Mouse (Mus musculus) monocyte, adult 2 months (primary cell): ENCODE measurements around the gene Gdpd5.
A peak's percentile ranks its signal among the peaks of the same experiment; 100 is the strongest.

Experiments
- DNase-seq, 2 experiments: peaks; one replicate each; pipeline ENCODE4 v3.0.0; 2022; ENCODE audit warnings: low spot score in 2 of 2, low read depth in 1 of 2

Gene Gdpd5

DNA sequence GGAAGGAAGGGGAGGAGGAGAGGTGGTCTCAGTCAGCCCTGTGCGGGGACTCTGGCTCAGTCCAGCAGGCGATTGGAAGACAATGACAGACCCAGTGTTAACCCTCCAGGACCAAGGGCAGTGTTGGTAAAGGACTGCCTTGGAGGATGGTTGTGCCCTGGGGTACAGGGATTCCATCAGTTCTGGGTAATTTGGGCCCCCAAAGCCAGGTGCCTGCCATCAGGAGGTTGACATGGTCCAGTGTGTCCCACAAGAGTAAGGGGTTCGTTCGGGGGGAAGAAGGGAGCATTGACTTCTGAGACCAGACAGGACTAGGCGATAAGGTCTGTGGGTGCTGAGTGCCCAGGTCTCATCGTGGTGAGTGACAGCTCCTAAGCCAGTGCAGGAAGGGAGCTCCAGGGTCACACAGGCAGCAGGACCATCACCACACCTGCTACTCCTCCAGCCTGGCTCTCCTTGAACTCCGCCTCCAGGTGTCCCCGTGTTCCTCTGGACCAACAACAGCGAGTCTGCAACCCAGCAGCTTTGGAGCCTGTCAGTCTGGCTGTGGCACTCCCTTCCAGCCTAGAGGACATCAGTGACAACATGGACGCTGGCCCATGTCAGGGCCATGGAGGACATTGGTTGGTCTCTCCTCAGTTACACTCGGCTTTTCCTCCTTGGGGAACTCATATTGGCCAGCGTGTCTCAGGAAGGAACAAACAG is 23.0 kb downstream of the Gdpd5 start:
- no peak for DNase-seq

DNA sequence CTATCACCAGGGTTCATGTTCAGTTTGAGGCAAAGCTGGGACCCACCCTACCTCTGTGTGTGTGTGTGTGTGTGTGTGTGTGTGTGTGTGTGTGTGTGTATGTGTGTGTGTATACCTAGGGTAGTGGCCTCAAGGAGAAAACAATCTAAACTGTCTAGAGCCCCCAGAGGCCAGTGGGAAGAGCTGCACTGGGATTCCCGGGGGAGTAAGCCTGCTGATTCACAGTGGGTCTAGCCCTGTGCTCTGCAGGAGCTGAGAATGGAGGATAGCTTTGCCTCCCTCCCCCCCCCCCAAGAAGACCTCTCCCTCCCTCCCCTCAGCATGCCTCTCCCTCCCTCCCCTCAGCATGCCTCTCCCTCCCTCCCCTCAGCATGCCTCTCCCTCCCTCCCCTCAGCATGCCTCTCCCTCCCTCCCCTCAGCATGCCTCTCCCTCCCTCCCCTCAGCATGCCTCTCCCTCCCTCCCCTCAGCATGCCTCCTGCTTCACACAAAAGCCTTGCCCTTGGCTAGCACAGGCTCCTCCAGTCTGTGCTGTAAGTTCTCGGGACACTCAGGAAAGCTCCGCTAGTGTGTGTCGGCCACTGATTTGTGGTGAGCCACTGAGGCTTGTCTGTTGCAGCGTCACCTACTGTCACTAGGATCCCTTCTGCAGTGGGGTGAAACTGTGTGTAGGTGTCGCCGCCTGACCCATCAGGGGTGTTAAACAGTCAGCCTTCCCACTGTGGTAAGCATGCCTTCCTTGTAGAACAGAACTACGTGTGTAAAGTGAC is 24.4 kb downstream of the Gdpd5 start:
- DNase-seq, result no peak

DNA sequence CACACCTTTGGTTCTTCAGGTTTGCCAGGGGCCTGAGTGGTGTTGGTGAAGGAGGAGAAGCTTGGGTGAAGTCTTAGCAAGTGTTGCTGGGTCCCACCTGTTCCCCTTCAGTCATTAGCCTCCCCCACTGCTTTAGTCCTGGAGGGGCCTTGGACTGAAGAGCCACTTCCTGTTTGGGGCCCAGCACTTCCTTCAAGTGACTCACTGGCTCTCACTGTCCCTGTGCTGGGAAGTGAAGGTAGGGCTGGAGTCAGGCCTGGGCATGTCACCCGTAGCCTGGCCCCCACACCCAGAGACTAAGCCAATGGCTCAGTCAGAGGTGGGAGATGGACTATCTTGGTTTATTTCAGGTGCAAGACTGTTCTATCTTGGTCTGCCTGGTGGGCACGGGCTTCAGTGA is 26.4 kb downstream of the Gdpd5 start:
- DNase-seq, result no peak

DNA sequence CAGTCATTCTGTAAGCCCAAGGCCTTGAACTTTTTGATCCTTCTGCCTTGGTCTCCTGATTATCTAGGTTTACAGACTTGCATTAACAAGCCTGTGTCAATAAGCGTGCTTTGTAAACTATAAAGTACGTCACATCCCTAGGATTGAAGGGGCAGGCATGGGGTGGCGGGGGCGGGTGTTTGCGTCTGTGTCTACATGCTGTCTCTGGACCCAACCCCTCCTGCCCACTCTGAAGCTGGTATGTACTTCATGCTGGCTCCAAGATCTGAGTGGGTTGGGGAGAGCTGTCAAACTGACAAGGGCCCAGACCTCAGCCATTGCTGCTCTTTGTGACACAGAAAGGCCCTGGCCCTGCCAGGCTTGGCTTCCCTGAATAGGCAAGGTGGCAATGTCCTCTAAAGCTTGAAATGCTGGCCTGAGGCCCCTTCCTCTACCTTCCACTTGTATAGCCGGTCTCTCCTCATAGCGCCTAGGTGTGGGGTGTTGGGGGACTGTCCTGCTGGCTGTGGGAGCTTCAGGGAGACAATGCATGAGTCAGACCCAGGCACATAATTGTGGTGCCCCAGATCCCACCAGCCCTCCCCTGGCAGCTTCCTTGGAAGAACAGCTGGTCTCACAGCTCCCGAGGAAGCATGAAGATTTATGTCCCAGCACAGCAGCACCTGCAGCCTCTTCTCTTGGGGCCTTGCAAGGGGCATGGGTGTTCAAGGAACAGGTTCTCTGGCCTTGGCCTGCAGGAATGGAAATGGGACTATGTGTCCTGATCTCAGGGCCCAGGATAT is 28.4 kb downstream of the Gdpd5 start:
- no peak for DNase-seq

DNA sequence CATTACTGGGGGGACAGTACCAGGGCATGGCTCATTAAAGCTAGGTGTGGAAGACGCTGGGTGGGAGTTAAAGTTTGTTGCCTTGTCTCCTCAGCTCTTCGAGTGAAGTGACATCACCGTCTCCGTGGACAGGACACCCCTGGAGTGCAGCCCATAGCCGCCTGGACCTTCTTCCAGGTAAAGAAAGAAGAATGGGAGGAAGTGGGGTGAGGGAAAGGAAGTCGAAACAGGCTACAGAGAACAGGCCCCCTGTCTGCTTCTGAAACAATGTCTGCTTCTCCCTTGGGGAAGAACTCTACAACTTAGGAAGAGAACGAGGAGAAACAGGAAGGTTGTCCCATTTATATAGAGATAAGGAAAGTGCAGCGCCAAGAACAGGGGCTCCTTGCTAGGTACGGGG is 29.1 kb downstream of the Gdpd5 start:
- no peak for DNase-seq

DNA sequence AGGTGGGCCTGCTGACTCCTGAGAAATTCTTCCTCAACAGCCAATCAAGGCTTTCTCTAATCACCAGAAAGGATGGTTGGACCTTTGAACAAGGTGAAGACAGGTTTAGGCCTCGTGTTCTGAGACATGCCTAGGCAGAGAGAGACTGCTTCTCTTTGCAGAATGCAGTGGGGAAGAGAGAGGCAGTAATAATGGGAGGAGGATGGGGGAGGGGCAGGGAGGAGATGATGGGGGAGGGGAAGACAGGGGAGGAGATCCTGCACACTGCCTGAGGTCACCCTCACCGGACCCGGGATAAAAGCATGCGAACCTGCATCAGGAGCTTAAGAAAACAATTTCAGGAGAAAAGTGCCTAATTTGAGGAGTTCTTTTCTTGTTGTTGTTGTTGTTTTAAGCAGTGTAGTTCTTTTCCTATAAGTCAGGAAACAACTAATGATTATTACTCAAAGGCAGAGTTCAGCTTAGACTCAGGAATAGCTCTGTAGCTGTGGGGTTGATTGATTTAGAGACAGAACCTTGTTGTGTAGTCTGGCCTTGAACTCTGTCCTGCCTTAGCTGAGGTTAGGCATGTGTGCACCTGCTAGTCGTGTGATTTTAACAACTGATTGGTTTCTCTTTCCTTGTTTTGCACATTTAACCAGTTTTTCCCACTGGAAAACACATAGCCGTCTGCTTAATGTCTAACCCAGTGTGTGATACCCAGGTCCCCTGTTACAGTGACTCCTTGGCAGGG is 30.0 kb downstream of the Gdpd5 start:
- DNase-seq, result no peak

DNA sequence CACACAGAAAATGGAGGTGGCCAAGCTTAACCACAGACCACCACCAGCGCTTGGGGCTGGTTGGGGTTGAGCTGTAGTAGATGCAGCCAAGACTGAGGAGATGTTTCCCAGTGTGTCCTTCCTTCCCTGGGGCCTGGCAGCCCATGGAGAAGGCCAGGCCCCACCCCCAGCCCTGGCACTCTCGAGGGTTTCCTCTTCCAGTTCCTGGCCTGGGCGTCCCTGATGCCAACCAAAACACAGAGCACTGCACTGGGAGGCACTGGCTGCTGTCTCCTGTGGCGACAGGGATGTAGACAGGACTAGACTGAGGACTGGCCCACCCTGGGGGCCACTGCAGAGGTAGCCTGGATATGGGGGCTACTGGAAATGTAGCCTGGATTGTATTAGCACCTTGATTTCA is 33.8 kb downstream of the Gdpd5 start:
- no peak for DNase-seq

DNA sequence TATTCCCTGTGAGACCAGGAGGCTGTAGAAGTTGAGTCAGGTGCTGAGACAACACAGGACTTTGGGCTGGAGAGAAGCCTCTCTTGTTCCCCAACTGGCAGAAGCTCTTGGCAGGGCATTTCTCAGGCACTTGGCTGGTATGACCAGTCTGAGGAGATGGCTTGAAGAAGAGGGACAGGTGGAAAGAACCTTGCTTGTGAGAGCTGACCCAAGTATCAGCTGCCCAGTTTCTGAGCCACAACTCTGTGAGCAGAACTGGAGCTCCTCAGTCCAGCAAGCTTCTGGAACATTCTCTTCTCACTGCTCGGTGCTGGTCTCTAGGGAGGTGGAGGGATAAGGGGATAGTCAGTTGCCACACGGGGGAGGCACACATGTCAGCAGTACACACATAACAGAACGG is 38.1 kb downstream of the Gdpd5 start:
- no peak for DNase-seq

DNA sequence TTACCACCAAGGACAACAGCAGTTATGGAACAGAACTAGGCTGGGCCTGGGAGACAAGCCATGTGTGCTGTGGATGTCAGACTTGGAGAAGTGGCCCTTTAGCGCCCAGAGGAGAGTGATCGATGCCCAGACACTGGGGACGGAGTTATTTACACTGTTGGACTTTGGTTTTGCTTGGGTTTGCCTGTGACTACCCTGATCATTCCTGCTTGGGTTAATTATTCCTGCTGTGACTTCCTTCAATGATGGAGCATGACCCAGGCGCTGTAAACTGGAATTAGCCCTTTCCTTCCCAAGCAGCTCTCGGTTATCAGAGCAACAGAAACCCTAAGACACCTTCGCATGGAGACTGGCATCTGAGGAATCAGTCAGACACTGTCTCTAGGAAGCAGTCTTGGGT is 39.8 kb downstream of the Gdpd5 start:
- no peak for DNase-seq

DNA sequence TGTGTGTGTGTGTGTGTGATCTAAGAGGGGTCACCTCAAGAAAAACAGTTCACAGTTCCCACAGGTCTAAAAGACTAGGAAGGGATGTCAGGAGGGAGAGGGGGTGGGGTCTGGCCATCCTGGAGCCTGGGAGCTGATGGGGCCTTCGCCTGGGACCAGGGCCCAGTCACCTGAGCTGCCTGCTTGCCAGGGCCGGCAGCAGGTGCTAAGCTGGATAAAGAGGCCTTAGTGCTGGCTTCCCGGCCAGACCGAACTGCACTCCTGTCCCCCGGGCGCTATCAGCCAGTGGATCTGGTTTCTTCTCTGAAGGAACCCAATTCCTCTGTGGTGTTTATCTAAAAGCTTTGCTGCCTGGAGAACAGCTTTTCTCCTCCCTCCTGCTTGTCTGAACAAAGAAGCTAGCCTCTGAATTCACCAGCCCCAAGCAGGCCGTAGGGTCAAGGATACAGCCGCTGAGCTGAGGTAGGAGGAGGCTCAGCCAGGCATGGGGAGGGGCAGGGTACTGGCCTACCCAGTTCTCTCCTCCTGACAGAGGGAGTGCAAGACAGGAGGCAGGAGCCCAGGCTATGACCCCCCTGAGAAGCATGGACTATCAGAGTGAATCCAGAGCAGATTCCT is 43.4 kb downstream of the Gdpd5 start:
- no peak for DNase-seq

DNA sequence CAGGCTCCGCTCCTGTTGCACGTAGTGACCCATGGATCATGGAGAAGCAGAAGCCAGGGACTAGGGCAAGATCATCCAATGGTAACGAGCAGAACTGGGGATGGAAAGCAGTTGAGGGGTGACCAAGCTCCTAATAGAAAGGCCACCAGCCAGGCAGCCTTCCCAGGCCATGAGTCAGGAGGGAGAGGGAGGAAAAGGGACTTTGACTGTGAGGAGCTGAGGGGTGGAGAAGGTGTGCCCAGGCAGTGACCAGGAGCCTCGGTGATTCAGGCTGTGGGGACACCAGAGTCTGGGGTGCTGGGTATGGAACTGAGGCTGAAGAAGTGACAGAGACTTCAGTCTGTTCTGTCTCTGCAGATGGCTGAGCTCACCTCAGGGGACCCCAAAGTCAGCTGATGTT is 44.5 kb downstream of the Gdpd5 start:
- no peak for DNase-seq

DNA sequence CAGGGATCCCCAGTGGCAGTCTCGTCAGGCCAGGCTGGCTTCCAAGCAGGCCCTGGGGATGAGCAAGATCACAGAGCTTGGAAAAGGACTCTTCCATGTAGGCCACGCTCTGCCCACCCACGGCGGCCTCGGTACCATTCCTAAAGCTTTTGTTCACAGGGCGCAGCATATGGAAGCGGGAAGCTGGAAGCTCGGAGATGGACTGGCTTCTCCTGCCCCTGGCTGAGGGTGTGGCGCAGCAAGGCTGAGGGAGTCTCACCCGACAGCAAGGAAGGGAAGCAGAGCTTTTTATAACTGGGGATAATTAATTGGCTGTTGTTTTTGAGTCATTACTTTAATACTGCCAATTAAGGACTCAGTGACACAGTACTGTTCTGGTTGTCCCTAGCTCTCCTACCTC is 45.8 kb downstream of the Gdpd5 start:
- DNase-seq, result no peak

DNA sequence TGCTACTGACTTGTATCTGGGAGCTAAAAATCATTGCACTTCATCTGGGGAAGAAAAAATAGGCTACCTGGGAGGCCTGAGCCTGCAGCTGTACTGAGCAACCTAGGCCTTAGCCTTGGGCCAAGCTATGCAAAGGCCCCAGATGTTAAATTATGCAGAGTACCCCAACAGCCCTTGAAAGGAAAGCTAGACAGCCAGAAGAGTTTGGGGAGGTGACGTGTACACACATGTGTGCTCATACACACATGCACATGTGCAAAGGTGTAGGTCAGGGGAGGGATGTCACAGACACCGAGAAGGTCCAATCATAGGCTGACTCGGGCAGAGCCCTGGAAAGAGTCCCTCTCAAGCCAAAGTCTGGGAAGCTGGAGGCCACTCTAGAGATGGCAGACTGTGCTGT is 46.8 kb downstream of the Gdpd5 start:
- DNase-seq, result no peak

DNA sequence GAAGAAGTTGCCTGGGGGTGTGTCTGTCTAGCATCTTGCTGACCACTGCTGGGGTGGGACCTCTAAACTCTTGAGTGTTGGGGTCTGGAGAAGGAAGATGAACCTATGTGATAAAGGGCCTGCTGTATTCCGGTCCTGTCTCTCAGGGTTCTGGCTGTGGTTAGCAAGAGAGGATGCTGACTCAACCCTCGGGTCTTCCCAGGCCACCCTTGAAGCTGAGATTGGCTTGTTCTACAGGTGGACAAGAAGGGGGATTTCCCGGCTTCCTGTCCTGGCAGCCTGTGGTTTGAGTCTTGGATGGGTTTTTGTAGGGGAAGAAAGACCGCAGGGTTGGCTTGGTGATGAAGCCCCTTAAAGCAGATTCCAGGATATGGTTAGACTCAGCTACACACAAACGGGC is 47.6 kb downstream of the Gdpd5 start:
- no peak for DNase-seq

DNA sequence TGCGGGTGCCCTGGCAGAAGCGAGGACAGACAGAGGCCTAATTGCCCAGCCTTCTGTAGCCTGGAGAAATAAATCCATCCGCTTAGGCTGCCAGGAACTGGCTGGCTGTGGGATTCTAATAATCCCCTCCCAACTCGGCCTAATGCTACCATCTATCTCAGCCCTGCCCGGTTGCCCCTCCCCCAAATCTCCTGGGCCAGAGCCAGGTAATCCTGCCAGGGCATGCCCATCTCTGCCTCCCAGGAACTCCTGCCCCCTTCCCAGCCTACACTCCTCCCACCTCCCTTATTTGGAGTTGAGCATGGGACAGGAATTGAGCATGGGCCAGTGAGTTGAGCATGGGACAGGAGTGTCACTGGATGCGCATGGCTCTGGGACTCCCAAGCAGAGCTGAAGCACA is 48.6 kb downstream of the Gdpd5 start:
- DNase-seq, result no peak

DNA sequence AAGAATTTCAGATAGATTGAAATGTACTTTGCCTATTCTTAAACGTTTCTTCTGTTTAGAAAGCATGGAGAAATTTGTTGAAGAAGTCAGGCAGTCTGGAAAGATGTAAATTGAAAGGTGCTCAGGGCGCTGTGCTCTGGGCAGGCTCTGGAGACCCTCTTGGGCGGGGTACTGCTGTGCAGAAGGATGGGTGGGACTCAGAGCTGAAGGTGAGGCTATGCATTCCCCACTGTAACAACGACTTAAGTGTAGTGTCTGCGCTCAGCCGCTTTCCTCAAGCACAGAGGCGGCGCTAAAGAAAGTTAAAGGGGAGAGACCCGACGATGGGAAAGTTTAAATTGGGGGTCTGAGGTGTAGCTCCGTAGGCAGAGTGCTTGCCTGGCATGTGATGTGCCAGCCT is 49.0 kb downstream of the Gdpd5 start:
- DNase-seq, result no peak

DNA sequence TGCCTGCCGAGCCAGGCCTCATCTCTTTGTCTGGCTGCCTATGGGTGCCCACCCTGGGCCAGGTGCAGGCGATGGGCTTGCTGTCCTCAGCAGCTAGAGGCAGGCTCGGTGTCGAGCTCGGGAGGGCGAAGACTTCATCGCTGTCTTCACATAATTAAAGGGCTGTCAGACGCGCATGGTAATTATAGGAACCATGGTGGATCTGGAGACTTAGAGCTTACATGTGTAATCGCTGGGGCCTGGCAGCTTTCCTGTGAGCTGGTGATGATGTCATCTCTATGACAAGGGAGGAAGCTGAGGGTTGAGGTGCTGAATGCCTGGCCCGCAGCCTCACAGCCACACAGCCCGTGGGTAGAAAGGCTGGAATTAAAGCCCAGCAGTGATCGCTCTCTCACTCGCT is 51.0 kb downstream of the Gdpd5 start:
- no peak for DNase-seq

DNA sequence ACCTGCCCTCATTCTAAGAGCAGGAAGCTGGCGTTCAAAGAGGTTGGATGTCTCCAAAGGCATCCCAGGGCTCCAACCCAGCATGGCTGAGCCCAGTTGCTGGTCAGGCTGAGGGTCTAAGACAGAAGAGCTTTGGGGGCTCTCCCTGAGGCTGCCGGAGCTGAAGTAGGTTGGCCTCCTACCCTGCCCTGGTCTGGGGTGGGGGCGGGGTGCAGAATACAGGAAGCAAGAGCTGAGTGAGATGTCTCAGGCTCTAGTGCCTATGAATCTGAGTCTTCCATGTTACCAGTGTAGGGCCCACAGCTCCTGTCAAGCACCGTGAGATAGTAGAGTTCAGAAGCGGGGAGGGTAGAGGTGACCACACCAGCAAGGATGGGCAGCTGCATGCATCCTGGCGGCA is 51.6 kb downstream of the Gdpd5 start:
- no peak for DNase-seq

DNA sequence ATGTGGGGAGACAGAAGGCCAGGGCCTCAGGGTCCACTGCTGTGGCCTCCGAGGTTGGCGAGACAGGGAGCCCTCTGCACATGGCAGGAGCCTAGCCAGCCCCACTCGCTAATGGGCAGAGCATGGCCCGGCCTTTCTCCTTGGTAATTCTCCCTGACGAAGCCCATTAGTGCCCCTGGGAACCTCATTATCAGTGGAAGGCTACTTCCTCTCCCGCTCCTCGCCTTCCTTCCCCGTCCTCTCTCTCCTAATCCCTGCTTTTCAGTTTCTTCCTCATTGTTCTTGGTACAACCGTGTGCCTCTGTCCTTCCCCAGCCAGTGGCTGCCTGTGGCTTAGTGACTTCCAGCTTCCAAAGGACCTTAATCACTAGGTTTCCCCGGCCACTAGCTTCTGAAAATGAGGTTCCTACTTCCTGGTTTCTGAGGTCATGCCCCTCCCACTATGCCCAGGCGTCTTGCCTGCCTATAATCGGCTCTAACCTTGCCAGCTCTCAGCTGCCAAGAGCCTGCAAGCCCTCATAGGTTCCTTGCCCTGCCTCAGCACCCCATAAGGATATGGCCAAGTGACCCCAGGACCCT is 53.5 kb downstream of the Gdpd5 start:
- peak in 1 of 2 experiments; percentile 18 for DNase-seq

DNA sequence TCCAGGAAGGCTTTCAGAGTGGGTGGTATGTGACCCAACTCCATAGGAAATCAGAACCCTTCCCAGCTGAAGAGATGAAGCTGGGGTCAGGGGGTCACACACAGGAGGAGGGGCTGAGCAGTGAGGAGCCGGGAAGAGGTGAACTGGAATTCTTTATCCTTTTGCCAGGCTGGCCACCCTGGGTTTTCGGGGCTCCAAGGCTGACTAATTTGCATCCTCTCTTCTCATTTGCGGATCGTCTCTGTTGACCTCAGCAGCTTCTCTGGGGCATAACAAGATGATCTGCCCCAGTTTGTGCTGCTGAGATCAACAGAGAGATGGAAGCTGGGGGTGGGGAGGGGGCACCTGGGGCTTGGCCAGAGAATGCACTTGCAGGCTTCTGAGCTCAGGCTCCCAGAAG is 55.3 kb downstream of the Gdpd5 start:
- DNase-seq, result no peak

DNA sequence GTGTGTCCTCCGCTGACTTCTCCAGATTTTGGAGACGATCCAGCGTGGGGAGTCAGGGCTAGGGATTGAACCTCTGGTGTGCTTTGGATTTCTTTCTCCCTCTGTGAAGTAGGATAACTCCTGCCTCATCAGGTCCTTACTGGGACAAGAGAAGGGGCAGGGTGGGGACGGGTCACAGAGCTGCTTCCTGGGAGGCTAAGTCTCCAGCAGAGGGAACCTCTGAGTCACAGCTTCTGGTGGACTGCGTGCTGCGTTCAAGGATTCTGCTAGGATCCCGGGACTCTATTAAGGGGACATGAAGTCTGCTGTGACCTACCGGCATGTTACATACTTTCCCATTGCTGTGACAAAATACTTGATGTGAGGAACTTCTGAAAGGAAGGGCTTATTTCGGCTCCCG is 57.7 kb downstream of the Gdpd5 start:
- DNase-seq, result no peak
